Mouse (Mus musculus): ENCODE results near the gene Col9a1. TPM values are rescaled to one million over a fixed set of nuclear protein-coding genes. Genes with fewer than 3 reads are reported as not detected.

Gene Col9a1
- polyA plus RNA-seq, 1 experiment: not detected

- Histone ChIP-seq H3K4me3 (ENCODE audit: extremely low read depth, insufficient read depth, insufficient read length) (no peak overlapping the region), H3K4me1 (ENCODE audit: control insufficient read depth, insufficient read depth, insufficient read length) (no peaks in the 10 kb centered on the region), H3K27ac (ENCODE audit: insufficient read depth, low read length) (no peak overlapping the region), H3K27me3 (ENCODE audit: control insufficient read depth, insufficient read depth, low read length) (no peaks in the 10 kb centered on the region), H3K36me3 (ENCODE audit: control insufficient read depth, insufficient read depth, low read length) (no peaks in the 10 kb centered on the region)
- TF ChIP-seq POLR2A (IDR thresholded peaks at IDR 0.05; ENCODE audit: low read depth, low read length): no peak
- TF ChIP-seq CTCF (IDR thresholded peaks at IDR 0.05; ENCODE audit: extremely low read depth, insufficient read depth, insufficient read length, insufficient replicate concordance): no peak
- WGBS: 80% methylated on average over 13 of the region's 13 CpGs
- no peak for DNase-seq (ENCODE audit: low read depth in 1 of 2, low spot score in 2 of 2)
These were observed 68.4 kb downstream of the Col9a1 start for GRCm38 (mm10) chr1:24245700-24246375.

DNA sequence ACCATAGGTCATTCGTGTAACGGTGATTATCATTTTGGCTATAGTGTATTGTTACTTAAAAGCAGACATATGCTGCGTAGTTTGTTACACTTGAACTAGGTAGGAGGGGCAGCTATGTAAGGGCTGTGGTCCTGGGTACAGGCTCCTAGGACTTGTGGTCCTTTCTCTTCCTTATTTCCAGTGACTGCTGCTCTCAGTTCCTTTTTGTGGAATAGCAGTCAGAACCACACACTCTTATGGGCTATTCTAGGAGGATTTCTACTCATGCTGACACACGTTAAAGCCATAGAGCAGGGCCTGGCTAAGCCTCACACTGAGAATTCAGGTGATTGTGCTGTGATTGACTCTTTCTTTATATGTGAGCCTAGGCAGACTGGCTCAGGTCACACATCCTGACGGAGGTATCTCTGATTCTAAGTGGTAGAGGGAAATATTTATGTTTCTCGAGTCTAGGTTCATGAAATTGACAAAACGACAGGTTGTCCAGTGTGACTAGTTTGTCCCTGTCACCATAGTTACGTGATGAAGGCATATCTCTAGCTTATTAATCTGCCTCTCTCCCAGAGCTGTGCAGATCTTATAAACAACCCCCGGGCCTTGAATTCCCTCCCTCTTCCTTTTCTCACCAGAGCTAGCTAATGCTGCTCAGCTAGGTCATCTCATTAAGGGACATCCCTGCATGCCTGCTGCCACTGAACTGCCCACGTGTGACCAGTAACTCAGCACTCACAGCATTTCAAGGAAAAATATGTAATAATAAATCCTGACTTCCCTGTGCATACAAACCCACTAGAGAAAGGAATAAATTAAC, 71.1 kb downstream of the Col9a1 start:
- H3K27ac ChIP-seq (ENCODE audit: insufficient read depth, low read length): no peak overlapping the region
- WGBS: 74% methylated on average over 10 of the region's 10 CpGs
- H3K4me3 ChIP-seq (ENCODE audit: extremely low read depth, insufficient read depth, insufficient read length): no peak overlapping the region
- H3K27me3 ChIP-seq (ENCODE audit: control insufficient read depth, insufficient read depth, low read length): no peaks in the 10 kb centered on the region
- H3K4me1 ChIP-seq (ENCODE audit: control insufficient read depth, insufficient read depth, insufficient read length): no peaks in the 10 kb centered on the region
- TF ChIP-seq POLR2A (IDR thresholded peaks at IDR 0.05; ENCODE audit: low read depth, low read length) (no peak), CTCF (IDR thresholded peaks at IDR 0.05; ENCODE audit: extremely low read depth, insufficient read depth, insufficient read length, insufficient replicate concordance) (no peak)
- DNase-seq (ENCODE audit: low read depth in 1 of 2, low spot score in 2 of 2): no peak
- no peaks in the 10 kb centered on the region for H3K36me3 ChIP-seq (ENCODE audit: control insufficient read depth, insufficient read depth, low read length)

DNA sequence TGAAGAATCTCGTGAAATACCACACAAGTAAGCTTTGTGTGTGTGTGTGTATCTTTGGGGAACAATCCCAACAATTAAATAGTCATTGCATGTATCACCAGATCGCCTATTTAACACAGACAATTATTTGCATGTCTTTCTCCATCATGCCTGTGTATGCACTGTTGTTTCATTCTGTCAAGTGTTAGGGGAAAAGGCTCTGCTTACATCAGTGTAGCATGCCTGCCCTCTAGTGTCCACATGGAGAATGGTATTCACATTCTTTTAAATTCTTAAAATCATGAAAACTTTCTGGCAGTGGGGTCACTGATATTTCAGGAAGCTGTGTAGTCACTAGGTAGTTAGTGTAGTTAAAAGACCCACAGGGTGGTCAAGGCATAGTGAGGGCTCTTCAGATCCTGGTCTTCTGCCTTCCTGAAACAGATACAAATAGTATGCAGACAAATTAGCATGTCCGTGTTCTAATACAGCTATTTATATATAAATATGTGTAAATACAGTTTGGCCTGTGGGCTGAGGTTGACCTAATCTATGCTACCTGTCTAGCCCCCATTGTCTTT, 71.8 kb downstream of the Col9a1 start:
- Histone ChIP-seq H3K27me3 (ENCODE audit: control insufficient read depth, insufficient read depth, low read length) (no peaks in the 10 kb centered on the region), H3K4me3 (ENCODE audit: extremely low read depth, insufficient read depth, insufficient read length) (no peak overlapping the region), H3K36me3 (ENCODE audit: control insufficient read depth, insufficient read depth, low read length) (no peaks in the 10 kb centered on the region), H3K27ac (ENCODE audit: insufficient read depth, low read length) (no peak overlapping the region), H3K4me1 (ENCODE audit: control insufficient read depth, insufficient read depth, insufficient read length) (no peaks in the 10 kb centered on the region)
- DNase-seq (ENCODE audit: low read depth in 1 of 2, low spot score in 2 of 2): no peak
- TF ChIP-seq POLR2A (IDR thresholded peaks at IDR 0.05; ENCODE audit: low read depth, low read length): no peak
- 0 out of 2 replicates have a peak, but pooled peaks have one; percentile 16 for TF ChIP-seq CTCF (IDR thresholded peaks at IDR 0.05; ENCODE audit: extremely low read depth, insufficient read depth, insufficient read length, insufficient replicate concordance)
- 55% methylated on average over 3 of the region's 3 CpGs for WGBS

DNA sequence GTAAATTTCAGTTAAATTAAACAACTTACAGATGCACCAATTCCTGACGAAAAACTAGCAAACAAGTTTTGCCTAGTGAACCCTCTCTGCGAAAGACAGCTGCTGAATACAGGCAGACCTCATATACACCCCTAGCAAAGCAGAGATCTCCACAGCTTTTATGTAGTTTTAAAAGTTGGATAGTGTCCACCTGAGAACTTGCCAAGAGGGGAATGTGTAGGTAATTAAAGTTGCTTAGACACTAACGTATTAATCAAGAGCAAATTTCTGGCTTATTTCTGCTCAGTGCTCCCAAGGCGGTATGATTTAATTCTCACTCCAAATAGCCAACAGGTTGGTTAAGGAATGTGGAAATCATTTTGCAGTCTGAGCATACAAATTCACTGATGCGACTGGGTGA, 80.6 kb downstream of the Col9a1 start:
- Histone ChIP-seq H3K27me3 (ENCODE audit: control insufficient read depth, insufficient read depth, low read length) (no peaks in the 10 kb centered on the region), H3K4me3 (ENCODE audit: extremely low read depth, insufficient read depth, insufficient read length) (no peak overlapping the region), H3K36me3 (ENCODE audit: control insufficient read depth, insufficient read depth, low read length) (no peaks in the 10 kb centered on the region), H3K4me1 (ENCODE audit: control insufficient read depth, insufficient read depth, insufficient read length) (no peaks in the 10 kb centered on the region), H3K27ac (ENCODE audit: insufficient read depth, low read length) (no peak overlapping the region)
- TF ChIP-seq CTCF (IDR thresholded peaks at IDR 0.05; ENCODE audit: extremely low read depth, insufficient read depth, insufficient read length, insufficient replicate concordance) (no peak), POLR2A (IDR thresholded peaks at IDR 0.05; ENCODE audit: low read depth, low read length) (no peak)
- 90% methylated on average over 5 of the region's 5 CpGs for WGBS
- DNase-seq (ENCODE audit: low read depth in 1 of 2, low spot score in 2 of 2): no peak

DNA sequence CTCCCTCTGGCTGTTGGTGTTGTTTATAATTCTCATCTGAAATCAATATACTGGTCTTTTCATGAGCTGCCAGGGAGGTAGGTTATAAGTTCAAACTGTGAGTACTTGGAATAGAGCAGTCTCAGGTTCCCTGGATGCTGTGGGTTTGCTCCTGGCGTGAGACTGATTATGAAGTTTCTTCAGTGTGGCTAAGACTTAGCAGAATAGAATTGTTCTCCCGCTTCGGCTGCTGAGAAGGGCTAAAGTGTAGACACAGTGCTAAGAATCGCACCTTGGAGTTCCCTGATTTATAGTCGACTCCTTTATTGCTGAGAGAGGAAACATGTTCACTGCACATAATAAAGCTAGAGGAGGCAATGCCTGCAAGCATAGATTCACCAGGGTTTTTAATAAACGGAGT, 82.0 kb downstream of the Col9a1 start:
- Histone ChIP-seq H3K27ac (ENCODE audit: insufficient read depth, low read length) (no peak overlapping the region), H3K27me3 (ENCODE audit: control insufficient read depth, insufficient read depth, low read length) (no peaks in the 10 kb centered on the region), H3K36me3 (ENCODE audit: control insufficient read depth, insufficient read depth, low read length) (no peaks in the 10 kb centered on the region), H3K4me1 (ENCODE audit: control insufficient read depth, insufficient read depth, insufficient read length) (no peaks in the 10 kb centered on the region), H3K4me3 (ENCODE audit: extremely low read depth, insufficient read depth, insufficient read length) (no peak overlapping the region)
- 73% methylated on average over 6 of the region's 6 CpGs for WGBS
- TF ChIP-seq POLR2A (IDR thresholded peaks at IDR 0.05; ENCODE audit: low read depth, low read length): no peak
- no peak for TF ChIP-seq CTCF (IDR thresholded peaks at IDR 0.05; ENCODE audit: extremely low read depth, insufficient read depth, insufficient read length, insufficient replicate concordance)
- DNase-seq (ENCODE audit: low read depth in 1 of 2, low spot score in 2 of 2): no peak

GRCm38 (mm10) chr1:24261181-24261580, 83.8 kb downstream of the Col9a1 start:
- H3K4me1 ChIP-seq (ENCODE audit: control insufficient read depth, insufficient read depth, insufficient read length): no peaks in the 10 kb centered on the region
- no peak for DNase-seq (ENCODE audit: low read depth in 1 of 2, low spot score in 2 of 2)
- H3K4me3 ChIP-seq (ENCODE audit: extremely low read depth, insufficient read depth, insufficient read length): no peak overlapping the region
- H3K36me3 ChIP-seq (ENCODE audit: control insufficient read depth, insufficient read depth, low read length): no peaks in the 10 kb centered on the region
- H3K27me3 ChIP-seq (ENCODE audit: control insufficient read depth, insufficient read depth, low read length): no peaks in the 10 kb centered on the region
- TF ChIP-seq CTCF (IDR thresholded peaks at IDR 0.05; ENCODE audit: extremely low read depth, insufficient read depth, insufficient read length, insufficient replicate concordance) (no peak), POLR2A (IDR thresholded peaks at IDR 0.05; ENCODE audit: low read depth, low read length) (no peak)
- H3K27ac ChIP-seq (ENCODE audit: insufficient read depth, low read length): no peak overlapping the region

All from spleen, adult 2 months (tissue).